Mouse (Mus musculus) brown adipose tissue, adult 24 weeks (tissue): Measurements from ENCODE around the gene Klf15. TPM values are rescaled to one million over a fixed set of nuclear protein-coding genes. Genes with fewer than 3 reads are reported as not detected.

Experiments
- H3K27ac ChIP-seq: fragments of 200-500 bp; replicated peaks from 2 replicates; pipeline ENCODE4 v1.5.1; 2012; ENCODE audit warnings: low read depth, mild to moderate bottlenecking, low read length
- H3K4me1 ChIP-seq: fragments of 200-500 bp; 2 replicates; pipeline ENCODE4 v1.6.1; 2012; ENCODE audit warnings: low read length, mixed read lengths; ENCODE audit not compliant: control insufficient read depth, insufficient read depth, insufficient read length
- H3K4me3 ChIP-seq: fragments of 200-500 bp; 2 replicates; pipeline ENCODE4 v1.5.1; 2012; ENCODE audit warnings: low read depth, mild to moderate bottlenecking, low read length, moderate library complexity; ENCODE audit not compliant: insufficient read depth
- polyA plus RNA-seq: library from polyadenylated mRNA; stranded (reverse); fragments of >200 nt; gene quantifications from 2 replicates; pipeline ENCODE4 v1.2.4, GENCODE M21; 2012; ENCODE audit not compliant: missing spikeins, insufficient read depth, insufficient read length

Klf15 gene
- polyA plus RNA-seq, 1 experiment: 14.5 TPM

DNA sequence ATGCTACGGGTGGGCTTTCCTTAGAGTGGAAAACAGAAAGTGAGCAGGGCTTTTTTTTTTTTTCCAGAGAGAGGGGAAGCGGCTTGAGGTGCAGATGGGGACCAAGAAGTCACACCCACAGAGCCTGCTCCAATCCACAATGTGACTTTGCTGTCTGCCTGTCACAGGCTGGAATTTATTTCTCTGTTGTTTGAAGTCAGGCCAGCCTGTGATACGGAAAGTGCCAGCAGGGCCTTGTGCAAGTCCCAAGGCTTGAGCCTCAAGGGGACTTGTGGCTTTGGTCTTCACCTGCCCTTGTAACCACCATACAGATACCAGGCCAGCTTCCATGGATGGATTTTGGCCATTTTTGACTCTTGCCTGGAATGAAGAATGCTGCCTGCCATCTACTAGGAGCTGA lies 56.5 kb downstream of the Klf15 start:
- H3K4me1 ChIP-seq: no peaks in the 10 kb centered on the region
- H3K4me3 ChIP-seq: no peak overlapping the region
- no peak overlapping the region for H3K27ac ChIP-seq

DNA sequence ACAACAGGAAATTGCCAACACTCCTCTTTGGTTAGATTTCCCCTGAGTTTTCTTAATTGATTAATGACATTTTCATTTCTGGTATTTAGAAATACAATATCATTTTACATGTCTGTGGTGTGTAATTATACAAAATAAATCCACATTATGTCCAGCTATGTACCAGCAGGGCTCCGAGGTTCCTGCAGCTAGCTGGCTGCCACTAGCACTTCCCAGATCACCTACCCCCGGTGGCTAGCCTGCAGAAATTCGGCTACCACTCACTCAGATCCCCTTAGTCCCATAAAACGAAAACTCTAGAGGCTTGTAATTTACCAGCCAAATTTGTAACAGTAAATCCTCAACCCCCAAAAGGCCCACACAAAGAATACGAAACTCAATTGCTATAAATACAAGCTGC lies 57.0 kb downstream of the Klf15 start:
- H3K27ac ChIP-seq: no peak overlapping the region
- no peaks in the 10 kb centered on the region for H3K4me1 ChIP-seq
- H3K4me3 ChIP-seq: no peak overlapping the region

Other genes starting within 250 kb of the Klf15 start
- gene Vmn1r53, start 238.1 kb upstream of the Klf15 start, polyA plus RNA-seq: not detected in 2 replicates
- not detected in 2 replicates for gene Vmn1r54, start 216.3 kb upstream of the Klf15 start, polyA plus RNA-seq
- gene BC048671, start 161.4 kb upstream of the Klf15 start, polyA plus RNA-seq: not detected in 2 replicates
- not detected in 2 replicates for gene Chst13, start 137.4 kb upstream of the Klf15 start, polyA plus RNA-seq
- not detected in 2 replicates for gene Uroc1, start 129.3 kb upstream of the Klf15 start, polyA plus RNA-seq
- 5.4 and 5.7 TPM in 2 replicates for gene Zxdc, start 93.1 kb upstream of the Klf15 start, polyA plus RNA-seq
- gene Cfap100, start 33.8 kb upstream of the Klf15 start, polyA plus RNA-seq: 1.6 TPM in 1 of 2 replicates, not detected in the other
- 46.2 and 52.8 TPM in 2 replicates for gene Aldh1l1, start 23.9 kb downstream of the Klf15 start, polyA plus RNA-seq
- 2.3 and 2.6 TPM in 2 replicates for gene Slc41a3, start 142.1 kb downstream of the Klf15 start, polyA plus RNA-seq